Mouse (Mus musculus) liver, embryonic 13.5 days (tissue): ENCODE measurements around the gene Pex3. TPM values are rescaled to one million over a fixed set of nuclear protein-coding genes. Genes with fewer than 3 reads are reported as not detected.

Experiments
- ATAC-seq: fragments of 200-750 bp; cut with Nextera tagmentation; 2 replicates; pipeline ENCODE4 v1.8.0; 2017; ENCODE audit warnings: low read depth, mild to moderate bottlenecking, moderate number of reproducible peaks, moderate library complexity
- DNase-seq: peaks from one replicate; pipeline ENCODE4 v3.0.0; 2022
- H3K27ac ChIP-seq: fragments of 300-500 bp; sonication (generic); 2 replicates; pipeline ENCODE4 v1.5.1; 2015; ENCODE audit warnings: moderate library complexity, mild to moderate bottlenecking, inconsistent platforms
- H3K27me3 ChIP-seq: fragments of 300-500 bp; sonication (generic); 2 replicates; pipeline ENCODE4 v1.6.1; 2015; ENCODE audit warnings: mild to moderate bottlenecking, inconsistent platforms
- H3K36me3 ChIP-seq: fragments of 300-500 bp; sonication (generic); 2 replicates; pipeline ENCODE4 v1.6.1; 2015; ENCODE audit warnings: mild to moderate bottlenecking, inconsistent platforms
- H3K4me1 ChIP-seq: fragments of 300-500 bp; sonication (generic); replicated peaks from 2 replicates; pipeline ENCODE4 v1.6.1; 2015; ENCODE audit warnings: inconsistent platforms
- H3K4me2 ChIP-seq: fragments of 300-500 bp; sonication (generic); 2 replicates; pipeline ENCODE4 v1.6.1; 2015; ENCODE audit warnings: inconsistent platforms, mild to moderate bottlenecking, moderate library complexity
- H3K4me3 ChIP-seq: fragments of 300-500 bp; sonication (generic); replicated peaks from 2 replicates; pipeline ENCODE4 v1.5.1; 2015; ENCODE audit warnings: mild to moderate bottlenecking, inconsistent platforms
- H3K9ac ChIP-seq: fragments of 300-500 bp; sonication (generic); 2 replicates; pipeline ENCODE4 v1.6.1; 2015; ENCODE audit warnings: mild to moderate bottlenecking, inconsistent platforms
- H3K9me3 ChIP-seq: fragments of 300-500 bp; sonication (generic); replicated peaks from 2 replicates; pipeline ENCODE4 v1.6.1; 2016; ENCODE audit warnings: inconsistent platforms
- WGBS: fragments of 180-500 bp; shearing (Covaris S2); methylation state at CpG from one replicate; pipeline ENCODE4 v1.1.7; 2015; ENCODE audit not compliant: insufficient replicate concordance; 5-methylcytosine and 5-hydroxymethylcytosine counted together
- polyA plus RNA-seq: library from polyadenylated mRNA; unstranded; fragments of >200 nt; fragmentation: Nextera tagmentation; extraction: Ambion mirVana; gene quantifications from 2 replicates; pipeline ENCODE4 v1.2.1, GENCODE M21; 2015

Gene Pex3
- polyA plus RNA-seq, 1 experiment from 2014 or later, result 10.3 TPM

- Histone ChIP-seq H3K9ac (no peak overlapping the region), H3K27ac (no peak overlapping the region), H3K4me1 (no peaks in the 10 kb centered on the region), H3K4me2 (no peak overlapping the region), H3K27me3 (no peaks in the 10 kb centered on the region), H3K4me3 (no peak overlapping the region), H3K9me3 (no peaks in the 10 kb centered on the region), H3K36me3 (no peaks in the 10 kb centered on the region)
- DNase-seq, result no peak
- no peak for ATAC-seq
- 63% methylated on average over 9 of the region's 9 CpGs for WGBS
These were observed 18.0 kb upstream of the Pex3 start for GRCm38 (mm10) chr10:13570697-13571538.

- WGBS, result 64% methylated on average over 7 of the region's 7 CpGs
- ATAC-seq, result no peak
These were observed 16.9 kb upstream of the Pex3 start for GRCm38 (mm10) chr10:13569818-13570217.

GRCm38 (mm10) chr10:13566393-13566792 lies 13.5 kb upstream of the Pex3 start:
- peaks cover 27% of the 10 kb centered on the region for H3K36me3 ChIP-seq
- H3K27ac ChIP-seq, result no peak overlapping the region
- H3K27me3 ChIP-seq, result no peaks in the 10 kb centered on the region
- H3K4me2 ChIP-seq, result no peak overlapping the region
- no peaks in the 10 kb centered on the region for H3K9me3 ChIP-seq
- no peak overlapping the region for H3K9ac ChIP-seq
- ATAC-seq, result no peak
- H3K4me3 ChIP-seq, result no peak overlapping the region
- DNase-seq, result no peak
- H3K4me1 ChIP-seq, result 0 out of 2 replicates have a peak, but pooled peaks cover 3% of the 10 kb centered on the region
- 54% methylated on average over 13 of the region's 13 CpGs for WGBS

More at GRCm38 (mm10) chr10:13569818-13570217, 16.9 kb upstream of the Pex3 start:
- no peak for DNase-seq
- Histone ChIP-seq H3K9ac (no peak overlapping the region), H3K9me3 (no peaks in the 10 kb centered on the region), H3K4me2 (no peak overlapping the region), H3K36me3 (no peaks in the 10 kb centered on the region), H3K27ac (no peak overlapping the region), H3K4me3 (no peak overlapping the region), H3K27me3 (no peaks in the 10 kb centered on the region), H3K4me1 (0 out of 2 replicates have a peak, but pooled peaks cover under 1% of the 10 kb centered on the region)

GRCm38 (mm10) chr10:13565080-13565448 lies 12.1 kb upstream of the Pex3 start:
- 66% methylated on average over 8 of the region's 8 CpGs for WGBS
- Histone ChIP-seq H3K4me3 (no peak overlapping the region), H3K9me3 (no peaks in the 10 kb centered on the region), H3K27me3 (no peaks in the 10 kb centered on the region), H3K4me2 (peak overlapping the region; percentile 30), H3K36me3 (peaks cover 39% of the 10 kb centered on the region), H3K4me1 (0 out of 2 replicates have a peak, but pooled peaks cover 3% of the 10 kb centered on the region), H3K9ac (no peak overlapping the region), H3K27ac (no peak overlapping the region)
- no peak for ATAC-seq
- no peak for DNase-seq

GRCm38 (mm10) chr10:13564364-13565079 lies 11.6 kb upstream of the Pex3 start:
- WGBS, result 29% methylated on average over 24 of the region's 24 CpGs
- no peaks in the 10 kb centered on the region for H3K9me3 ChIP-seq
- DNase-seq (peak; percentile 6), ATAC-seq (no peak)
- H3K4me2 ChIP-seq, result peak overlapping the region; percentile 30
- H3K4me1 ChIP-seq, result 0 out of 2 replicates have a peak, but pooled peaks cover 3% of the 10 kb centered on the region
- H3K9ac ChIP-seq, result no peak overlapping the region
- peaks cover 42% of the 10 kb centered on the region for H3K36me3 ChIP-seq
- H3K27ac ChIP-seq, result no peak overlapping the region
- no peaks in the 10 kb centered on the region for H3K27me3 ChIP-seq
- no peak overlapping the region for H3K4me3 ChIP-seq

- Histone ChIP-seq H3K27me3 (no peaks in the 10 kb centered on the region), H3K4me3 (no peak overlapping the region), H3K27ac (no peak overlapping the region), H3K9ac (no peak overlapping the region), H3K9me3 (no peaks in the 10 kb centered on the region), H3K36me3 (peaks cover 53% of the 10 kb centered on the region), H3K4me2 (no peak overlapping the region), H3K4me1 (0 out of 2 replicates have a peak, but pooled peaks cover 5% of the 10 kb centered on the region)
- ATAC-seq (no peak), DNase-seq (no peak)
- 79% methylated on average over 13 of the region's 13 CpGs for WGBS
These were observed 7.2 kb upstream of the Pex3 start for GRCm38 (mm10) chr10:13560014-13560674.

GRCm38 (mm10) chr10:13554316-13554715 lies 1.4 kb upstream of the Pex3 start:
- no peak overlapping the region for H3K4me3 ChIP-seq

GRCm38 (mm10) chr10:13553498-13553985 lies 600 bp upstream of the Pex3 start:
- peaks cover 8% of the 10 kb centered on the region; the same call in 1 of the 2 replicates for H3K36me3 ChIP-seq
- peak overlapping the region; percentile 69 for H3K4me2 ChIP-seq
- WGBS, result 16% methylated on average over 10 of the region's 10 CpGs
- ATAC-seq (peak; percentile 50), DNase-seq (no peak)
- H3K27me3 ChIP-seq, result no peaks in the 10 kb centered on the region
- H3K9me3 ChIP-seq, result no peaks in the 10 kb centered on the region
- H3K27ac ChIP-seq, result peak overlapping the region; percentile 79
- H3K4me1 ChIP-seq, result peaks cover 18% of the 10 kb centered on the region
- peak overlapping the region; percentile 80 for H3K4me3 ChIP-seq
- H3K9ac ChIP-seq, result peak overlapping the region; percentile 85

More at GRCm38 (mm10) chr10:13554316-13554715, 1.4 kb upstream of the Pex3 start:
- Histone ChIP-seq H3K27me3 (no peaks in the 10 kb centered on the region), H3K27ac (no peak overlapping the region), H3K9me3 (no peaks in the 10 kb centered on the region), H3K36me3 (peaks cover 10% of the 10 kb centered on the region; the same call in 1 of the 2 replicates), H3K4me1 (peaks cover 18% of the 10 kb centered on the region), H3K9ac (peak overlapping the region; percentile 9; the same call in 1 of the 2 replicates), H3K4me2 (peak overlapping the region; percentile 69)
- 85% methylated on average over 1 of the region's 1 CpGs for WGBS
- DNase-seq, result no peak
- no peak for ATAC-seq

GRCm38 (mm10) chr10:13541721-13542120 lies 11.2 kb downstream of the Pex3 start:
- 86% methylated on average over 5 of the region's 5 CpGs for WGBS
- peaks cover 25% of the 10 kb centered on the region for H3K36me3 ChIP-seq
- H3K9ac ChIP-seq, result no peak overlapping the region
- H3K4me3 ChIP-seq, result no peak overlapping the region
- H3K27me3 ChIP-seq, result no peaks in the 10 kb centered on the region
- H3K27ac ChIP-seq, result no peak overlapping the region
- no peak for DNase-seq
- ATAC-seq, result no peak
- no peak overlapping the region for H3K4me2 ChIP-seq
- H3K4me1 ChIP-seq, result no peaks in the 10 kb centered on the region
- no peaks in the 10 kb centered on the region for H3K9me3 ChIP-seq

GRCm38 (mm10) chr10:13539769-13540333 lies 13.1 kb downstream of the Pex3 start:
- DNase-seq (no peak), ATAC-seq (no peak)
- no peaks in the 10 kb centered on the region for H3K9me3 ChIP-seq
- WGBS, result 82% methylated on average over 7 of the region's 7 CpGs
- H3K36me3 ChIP-seq, result peaks cover 26% of the 10 kb centered on the region
- no peaks in the 10 kb centered on the region for H3K27me3 ChIP-seq
- H3K4me2 ChIP-seq, result no peak overlapping the region
- H3K27ac ChIP-seq, result no peak overlapping the region
- no peaks in the 10 kb centered on the region for H3K4me1 ChIP-seq
- no peak overlapping the region for H3K4me3 ChIP-seq
- no peak overlapping the region for H3K9ac ChIP-seq
